Mouse (Mus musculus) forelimb bud, embryonic 11.5 days (tissue): Measurements from ENCODE around the gene Ankrd9.

Experiments used
- DNase-seq: peaks from one replicate; pipeline ENCODE4 v3.0.0-alpha.2; 2012; ENCODE audit warnings: low read depth, low spot score

Gene Ankrd9

GRCm38 (mm10) chr12:110978607-110979406 lies at the start of gene Ankrd9:
Gene Ankrd9 (minus strand): TSS chr12:110979040.
- peak; percentile 94 for DNase-seq

GRCm38 (mm10) chr12:111021577-111021976 lies 42.7 kb upstream of the Ankrd9 start:
- DNase-seq: no peak

- DNase-seq: no peak
These were observed 42.3 kb upstream of the Ankrd9 start for GRCm38 (mm10) chr12:111021138-111021537.

- no peak for DNase-seq
These were observed 40.2 kb upstream of the Ankrd9 start for GRCm38 (mm10) chr12:111019086-111019485.

- no peak for DNase-seq
These were observed 39.2 kb upstream of the Ankrd9 start for GRCm38 (mm10) chr12:111018068-111018467.

GRCm38 (mm10) chr12:111016807-111017206 lies 38.0 kb upstream of the Ankrd9 start:
- DNase-seq: no peak

GRCm38 (mm10) chr12:111009615-111010257 lies 30.9 kb upstream of the Ankrd9 start:
- DNase-seq: no peak

- DNase-seq: no peak
These were observed 30.0 kb upstream of the Ankrd9 start for GRCm38 (mm10) chr12:111008500-111009490.

GRCm38 (mm10) chr12:111007134-111008103 lies 28.6 kb upstream of the Ankrd9 start:
- no peak for DNase-seq

GRCm38 (mm10) chr12:111006339-111006738 lies 27.5 kb upstream of the Ankrd9 start:
- DNase-seq: no peak

GRCm38 (mm10) chr12:111005803-111006202 lies 27.0 kb upstream of the Ankrd9 start:
- DNase-seq: no peak

- no peak for DNase-seq
These were observed 25.3 kb upstream of the Ankrd9 start for GRCm38 (mm10) chr12:111004142-111004541.

GRCm38 (mm10) chr12:111000956-111001355 lies 22.1 kb upstream of the Ankrd9 start:
- DNase-seq: no peak

GRCm38 (mm10) chr12:110999820-111000219 lies 21.0 kb upstream of the Ankrd9 start:
- DNase-seq: no peak

- no peak for DNase-seq
These were observed 19.3 kb upstream of the Ankrd9 start for GRCm38 (mm10) chr12:110998092-110998491.

- DNase-seq: no peak
These were observed 15.8 kb upstream of the Ankrd9 start for GRCm38 (mm10) chr12:110994666-110995065.

- no peak for DNase-seq
These were observed 14.4 kb upstream of the Ankrd9 start for GRCm38 (mm10) chr12:110993226-110993625.

- DNase-seq: no peak
These were observed 13.9 kb upstream of the Ankrd9 start for GRCm38 (mm10) chr12:110992771-110993170.

GRCm38 (mm10) chr12:110992128-110992553 lies 13.3 kb upstream of the Ankrd9 start:
- peak; percentile 87 for DNase-seq

GRCm38 (mm10) chr12:110991361-110992127 lies 12.7 kb upstream of the Ankrd9 start:
- peak; percentile 85 for DNase-seq
